Mouse (Mus musculus) lung, postnatal 0 days (tissue): ENCODE data around the gene Mrps2. TPM values are rescaled to one million over a fixed set of nuclear protein-coding genes. Genes with fewer than 3 reads are reported as not detected.

Experiments used
- ATAC-seq: fragments of 200-750 bp; cut with Nextera tagmentation; 2 replicates; pipeline ENCODE4 v1.8.0; 2017; ENCODE audit warnings: moderate library complexity
- DNase-seq: peaks from one replicate; pipeline ENCODE4 v3.0.0-alpha.2; 2016; ENCODE audit warnings: low spot score
- H3K27ac ChIP-seq: fragments of 300-500 bp; sonication (generic); 2 replicates; pipeline ENCODE4 v1.5.1; 2014; ENCODE audit warnings: antibody characterized with exemption, mild to moderate bottlenecking, low read length, mixed read lengths
- H3K27me3 ChIP-seq: fragments of 300-500 bp; sonication (generic); replicated peaks from 2 replicates; pipeline ENCODE4 v1.6.1; 2014; ENCODE audit warnings: low read length, mixed read lengths; ENCODE audit not compliant: insufficient read depth
- H3K36me3 ChIP-seq: fragments of 300-500 bp; sonication (generic); 2 replicates; pipeline ENCODE4 v1.6.1; 2014; ENCODE audit warnings: low read length, mixed read lengths; ENCODE audit not compliant: insufficient read depth
- H3K4me1 ChIP-seq: fragments of 300-500 bp; sonication (generic); 2 replicates; pipeline ENCODE4 v1.6.1; 2014; ENCODE audit warnings: antibody characterized with exemption, low read depth, low read length, mixed read lengths; ENCODE audit not compliant: insufficient read depth
- H3K4me2 ChIP-seq: fragments of 300-500 bp; sonication (generic); replicated peaks from 2 replicates; pipeline ENCODE4 v1.6.1; 2014; ENCODE audit warnings: low read depth, mild to moderate bottlenecking, low read length, moderate library complexity, mixed read lengths
- H3K4me3 ChIP-seq: fragments of 300-500 bp; sonication (generic); 2 replicates; pipeline ENCODE4 v1.5.1; 2014; ENCODE audit warnings: low read depth, low read length
- H3K9ac ChIP-seq: fragments of 300-500 bp; sonication (generic); replicated peaks from 2 replicates; pipeline ENCODE4 v1.6.1; 2014; ENCODE audit warnings: low read depth, mild to moderate bottlenecking
- H3K9me3 ChIP-seq: fragments of 300-500 bp; sonication (generic); 2 replicates; pipeline ENCODE4 v1.6.1; 2016; ENCODE audit warnings: low read length, mixed read lengths
- CTCF ChIP-seq: IDR thresholded peaks from 2 replicates; pipeline ENCODE4 v1.5.1; 2016; ENCODE audit warnings: antibody characterized with exemption, mild to moderate bottlenecking
- EP300 ChIP-seq: IDR thresholded peaks from 2 replicates; pipeline ENCODE4 v1.6.1; 2016; ENCODE audit warnings: antibody characterized with exemption, mild to moderate bottlenecking, control low read depth
- WGBS: fragments of 180-500 bp; shearing (Covaris S2); extraction: QIAGEN DNeasy Blood & Tissue Kit; methylation state at CpG from one replicate; pipeline ENCODE4 v1.1.7; 2014; 5-methylcytosine and 5-hydroxymethylcytosine counted together
- polyA plus RNA-seq: library from polyadenylated mRNA; unstranded; fragments of >200 nt; fragmentation: Nextera tagmentation; extraction: Ambion mirVana; gene quantifications from 2 replicates; pipeline ENCODE4 v1.2.1, GENCODE M21; 2015

Gene Mrps2
- polyA plus RNA-seq, 1 experiment from 2014 or later: 20.8 TPM

DNA sequence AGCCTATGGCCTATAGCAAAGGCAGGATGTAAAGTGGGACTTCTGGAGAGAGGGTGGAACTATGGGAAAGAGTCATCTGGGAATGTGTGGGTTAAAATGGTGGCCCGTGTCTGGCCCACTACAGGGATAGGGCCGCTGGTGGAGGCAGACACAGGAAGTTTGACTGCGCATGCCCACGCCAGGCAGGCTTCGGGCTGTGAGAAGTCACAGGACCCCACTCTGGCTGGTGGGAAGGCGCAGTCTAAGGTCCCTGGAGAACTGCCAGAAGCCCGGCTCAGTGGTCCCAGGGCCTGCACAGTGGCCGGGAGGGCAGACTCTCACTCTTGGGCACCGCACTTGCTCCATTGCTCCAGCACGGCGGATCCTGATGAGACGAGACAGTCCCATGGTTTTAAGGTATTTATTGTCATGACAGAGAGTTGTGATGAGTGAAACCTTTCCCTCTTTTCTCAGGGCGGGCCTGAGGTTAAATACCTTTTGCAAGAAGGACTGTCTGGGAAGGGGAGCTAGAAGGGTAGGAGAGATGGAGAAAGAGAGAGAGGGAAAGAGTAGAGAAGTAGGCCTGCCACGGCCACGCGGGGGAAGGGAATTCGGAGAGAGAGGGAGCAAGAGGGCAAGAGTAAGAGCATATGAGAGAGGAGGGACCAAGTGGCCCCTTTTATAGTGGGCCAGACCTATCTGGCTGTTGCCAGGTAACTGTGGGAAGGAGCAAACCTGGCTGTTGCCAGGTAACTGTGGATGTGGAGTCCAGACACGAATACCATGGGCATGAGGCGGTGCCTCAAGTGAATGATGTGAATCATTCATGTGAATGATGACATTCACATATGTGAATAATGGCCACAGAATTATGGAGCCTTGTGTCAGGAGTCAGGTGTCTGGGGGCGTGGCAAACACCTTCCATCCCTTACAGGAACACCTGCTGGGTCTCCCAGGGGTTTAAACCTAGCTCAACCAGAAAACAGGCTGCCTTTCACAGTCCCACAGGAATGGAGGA, 11.6 kb downstream of the Mrps2 start:
- no peak for DNase-seq
- Histone ChIP-seq H3K4me1 (no peaks in the 10 kb centered on the region), H3K9ac (no peak overlapping the region), H3K27ac (no peak overlapping the region), H3K36me3 (no peaks in the 10 kb centered on the region), H3K9me3 (no peaks in the 10 kb centered on the region), H3K4me3 (no peak overlapping the region), H3K27me3 (no peaks in the 10 kb centered on the region), H3K4me2 (no peak overlapping the region)
- TF ChIP-seq EP300 (no peak), CTCF (no peak)
- WGBS: 60% methylated on average over 20 of the region's 20 CpGs
- ATAC-seq: no peak

DNA sequence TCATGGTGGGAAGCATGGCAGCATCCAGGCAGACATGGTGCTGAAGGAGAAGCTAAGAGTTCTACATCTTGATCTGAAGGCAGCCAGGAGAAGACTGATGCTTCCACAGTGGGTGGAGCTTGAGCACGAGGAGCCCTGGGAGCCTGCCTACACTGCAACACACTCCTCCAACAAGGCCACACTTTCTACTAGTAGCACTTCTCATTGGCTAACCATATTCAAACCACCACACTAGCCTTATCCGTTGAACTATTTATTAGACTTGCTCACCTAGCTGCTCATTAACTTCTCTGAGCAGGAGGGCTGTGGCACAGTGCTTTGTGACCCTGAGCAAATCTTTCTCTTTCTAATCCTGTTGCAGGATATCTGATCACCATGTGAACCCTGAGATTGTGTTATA, 16.0 kb downstream of the Mrps2 start:
- Histone ChIP-seq H3K4me2 (no peak overlapping the region), H3K27me3 (no peaks in the 10 kb centered on the region), H3K9me3 (no peaks in the 10 kb centered on the region), H3K36me3 (no peaks in the 10 kb centered on the region), H3K27ac (no peak overlapping the region), H3K9ac (no peak overlapping the region), H3K4me1 (no peaks in the 10 kb centered on the region), H3K4me3 (no peak overlapping the region)
- ATAC-seq (no peak), DNase-seq (no peak)
- TF ChIP-seq EP300 (no peak), CTCF (no peak)
- 50% methylated on average over 2 of the region's 2 CpGs for WGBS

DNA sequence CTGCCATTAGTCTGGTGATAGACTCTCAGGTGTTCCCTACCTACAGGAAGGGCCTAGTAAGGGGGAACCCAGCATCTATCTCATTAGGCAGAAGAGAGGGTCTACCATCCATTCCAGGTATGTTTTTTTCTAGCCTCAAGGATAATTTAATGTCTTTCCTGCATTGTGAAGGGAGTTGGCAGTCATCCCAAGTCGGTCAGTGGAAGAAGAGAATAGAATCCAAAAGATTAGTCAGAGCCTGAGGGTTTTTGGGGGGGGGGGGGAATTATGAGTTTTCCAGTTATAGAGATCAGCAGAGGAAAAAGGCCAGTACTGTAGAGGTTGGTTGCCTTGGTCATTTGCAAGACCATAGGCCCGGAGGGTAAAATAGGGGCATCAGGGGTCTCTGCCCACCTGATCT, 26.7 kb downstream of the Mrps2 start:
- 61% methylated on average over 2 of the region's 2 CpGs for WGBS
- Histone ChIP-seq H3K27ac (no peak overlapping the region), H3K4me3 (no peak overlapping the region), H3K9me3 (no peaks in the 10 kb centered on the region), H3K27me3 (no peaks in the 10 kb centered on the region), H3K36me3 (no peaks in the 10 kb centered on the region), H3K9ac (no peak overlapping the region), H3K4me2 (no peak overlapping the region), H3K4me1 (no peaks in the 10 kb centered on the region)
- DNase-seq (no peak), ATAC-seq (no peak)
- TF ChIP-seq CTCF: no peak
- TF ChIP-seq EP300: no peak

- Histone ChIP-seq H3K4me2 (no peak overlapping the region), H3K9me3 (no peaks in the 10 kb centered on the region), H3K4me1 (no peaks in the 10 kb centered on the region), H3K27ac (no peak overlapping the region), H3K27me3 (no peaks in the 10 kb centered on the region), H3K4me3 (no peak overlapping the region), H3K36me3 (no peaks in the 10 kb centered on the region), H3K9ac (no peak overlapping the region)
- TF ChIP-seq EP300 (no peak), CTCF (peak; percentile 44)
- 54% methylated on average over 14 of the region's 14 CpGs for WGBS
- DNase-seq: peak; percentile 60
- ATAC-seq: no peak
Measured at GRCm38 (mm10) chr2:28495207-28495756, 27.4 kb downstream of the Mrps2 start.

- Histone ChIP-seq H3K27ac (no peak overlapping the region), H3K4me2 (no peak overlapping the region)
- ATAC-seq: no peak
Measured at GRCm38 (mm10) chr2:28495801-28496595, 28.1 kb downstream of the Mrps2 start.

GRCm38 (mm10) chr2:28496671-28497070, 28.8 kb downstream of the Mrps2 start, which contains the start of gene Gbgt1:
TSS of gene Gbgt1 (plus strand) at chr2:28496891.
- TF ChIP-seq EP300 (no peak), CTCF (no peak)
- H3K9ac ChIP-seq: no peak within 1 kb of the TSS
- DNase-seq (peak; percentile 30), ATAC-seq (peak; percentile 17)
- H3K4me2 ChIP-seq: 0 out of 2 replicates have a peak within 1 kb of the TSS, but pooled peaks have one; percentile 1
- no peaks in the 10 kb centered on the region for H3K27me3 ChIP-seq
- no peaks in the 10 kb centered on the region for H3K9me3 ChIP-seq
- H3K27ac ChIP-seq: no peak within 1 kb of the TSS
- no peaks in the 10 kb centered on the region for H3K4me1 ChIP-seq
- no peaks in the 10 kb centered on the region for H3K36me3 ChIP-seq
- H3K4me3 ChIP-seq: no peak within 1 kb of the TSS
- WGBS: 67% methylated on average over 5 of the region's 5 CpGs

More at GRCm38 (mm10) chr2:28495801-28496595, 28.1 kb downstream of the Mrps2 start:
- Histone ChIP-seq H3K4me1 (no peaks in the 10 kb centered on the region), H3K27me3 (no peaks in the 10 kb centered on the region), H3K36me3 (no peaks in the 10 kb centered on the region), H3K9me3 (no peaks in the 10 kb centered on the region), H3K4me3 (no peak overlapping the region), H3K9ac (no peak overlapping the region)
- WGBS: 76% methylated on average over 16 of the region's 16 CpGs
- no peak for DNase-seq
- TF ChIP-seq CTCF (no peak), EP300 (no peak)
